Mouse (Mus musculus) forebrain, embryonic 13.5 days (tissue): Measurements from ENCODE around the gene Ppa1. TPM values are rescaled to one million over a fixed set of nuclear protein-coding genes. Genes with fewer than 3 reads are reported as not detected.
A peak's percentile ranks its signal among the peaks of the same experiment; 100 is the strongest.

Source experiments
- ATAC-seq: fragments of 200-750 bp; cut with Nextera tagmentation; 2 replicates; pipeline ENCODE4 v1.8.0; 2017
- H3K27ac ChIP-seq: fragments of 300-500 bp; sonication (generic); 2 replicates; pipeline ENCODE4 v1.5.1; 2015; ENCODE audit warnings: inconsistent platforms, mild to moderate bottlenecking, moderate library complexity
- H3K27me3 ChIP-seq: fragments of 300-500 bp; sonication (generic); 2 replicates; pipeline ENCODE4 v1.6.1; 2015; ENCODE audit warnings: mild to moderate bottlenecking, inconsistent platforms
- H3K36me3 ChIP-seq: fragments of 300-500 bp; sonication (generic); 2 replicates; pipeline ENCODE4 v1.6.1; 2015; ENCODE audit warnings: mild to moderate bottlenecking, inconsistent platforms; ENCODE audit not compliant: poor library complexity, severe bottlenecking
- H3K4me1 ChIP-seq: fragments of 300-500 bp; sonication (generic); 2 replicates; pipeline ENCODE4 v1.6.1; 2015; ENCODE audit warnings: inconsistent platforms
- H3K4me2 ChIP-seq: fragments of 300-500 bp; sonication (generic); 2 replicates; pipeline ENCODE4 v1.6.1; 2015; ENCODE audit warnings: inconsistent platforms, mild to moderate bottlenecking, moderate library complexity
- H3K4me3 ChIP-seq: fragments of 300-500 bp; sonication (generic); 2 replicates; pipeline ENCODE4 v1.5.1; 2015; ENCODE audit warnings: mild to moderate bottlenecking, inconsistent platforms
- H3K9ac ChIP-seq: fragments of 300-500 bp; sonication (generic); 2 replicates; pipeline ENCODE4 v1.6.1; 2015; ENCODE audit warnings: mild to moderate bottlenecking, inconsistent platforms
- H3K9me3 ChIP-seq: fragments of 300-500 bp; sonication (generic); replicated peaks from 2 replicates; pipeline ENCODE4 v1.6.1; 2016; ENCODE audit warnings: inconsistent platforms
- WGBS: fragments of 180-500 bp; shearing (Covaris S2); methylation state at CpG from one replicate; pipeline ENCODE4 v1.1.7; 2015; 5-methylcytosine and 5-hydroxymethylcytosine counted together
- polyA plus RNA-seq: library from polyadenylated mRNA; unstranded; fragments of >200 nt; fragmentation: Nextera tagmentation; extraction: Ambion mirVana; gene quantifications from 2 replicates; pipeline ENCODE4 v1.2.1, GENCODE M21; 2015

Gene Ppa1
- polyA plus RNA-seq, 1 experiment from 2014 or later: 287 TPM

- ATAC-seq: no peak
- Histone ChIP-seq H3K27me3 (no peaks in the 10 kb centered on the region), H3K27ac (no peak overlapping the region), H3K4me3 (no peak overlapping the region), H3K36me3 (peaks cover 52% of the 10 kb centered on the region), H3K4me2 (no peak overlapping the region), H3K9me3 (no peaks in the 10 kb centered on the region), H3K4me1 (peaks cover 5% of the 10 kb centered on the region), H3K9ac (no peak overlapping the region)
- WGBS: 89% methylated on average over 4 of the region's 4 CpGs
These were observed 5.8 kb downstream of the Ppa1 start for GRCm38 (mm10) chr10:61654105-61654504.

GRCm38 (mm10) chr10:61654691-61655090 lies 6.3 kb downstream of the Ppa1 start:
- no peak overlapping the region for H3K9ac ChIP-seq
- no peaks in the 10 kb centered on the region for H3K9me3 ChIP-seq
- H3K27ac ChIP-seq: no peak overlapping the region
- H3K4me3 ChIP-seq: no peak overlapping the region
- WGBS: 93% methylated on average over 7 of the region's 7 CpGs
- H3K4me2 ChIP-seq: no peak overlapping the region
- no peak for ATAC-seq
- peaks cover 58% of the 10 kb centered on the region for H3K36me3 ChIP-seq
- no peaks in the 10 kb centered on the region for H3K27me3 ChIP-seq
- no peaks in the 10 kb centered on the region for H3K4me1 ChIP-seq

GRCm38 (mm10) chr10:61655188-61655587 lies 6.8 kb downstream of the Ppa1 start:
- no peak for ATAC-seq
- no peaks in the 10 kb centered on the region for H3K9me3 ChIP-seq
- 95% methylated on average over 3 of the region's 3 CpGs for WGBS

GRCm38 (mm10) chr10:61656928-61657882 lies 8.9 kb downstream of the Ppa1 start:
- H3K9ac ChIP-seq: no peak overlapping the region
- ATAC-seq: no peak; the same call in 1 of the 2 replicates
- no peak overlapping the region for H3K4me3 ChIP-seq
- peaks cover 7% of the 10 kb centered on the region for H3K4me1 ChIP-seq
- no peaks in the 10 kb centered on the region for H3K9me3 ChIP-seq
- peaks cover 73% of the 10 kb centered on the region for H3K36me3 ChIP-seq
- H3K27me3 ChIP-seq: no peaks in the 10 kb centered on the region
- no peak overlapping the region for H3K27ac ChIP-seq
- H3K4me2 ChIP-seq: no peak overlapping the region
- WGBS: 92% methylated on average over 18 of the region's 18 CpGs

More at GRCm38 (mm10) chr10:61655188-61655587, 6.8 kb downstream of the Ppa1 start:
- H3K27ac ChIP-seq: no peak overlapping the region
- peaks cover 63% of the 10 kb centered on the region for H3K36me3 ChIP-seq
- no peaks in the 10 kb centered on the region for H3K4me1 ChIP-seq
- no peak overlapping the region for H3K4me3 ChIP-seq
- H3K27me3 ChIP-seq: no peaks in the 10 kb centered on the region
- no peak overlapping the region for H3K9ac ChIP-seq
- H3K4me2 ChIP-seq: no peak overlapping the region

- ATAC-seq: no peak; the same call in 1 of the 2 replicates
- H3K4me1 ChIP-seq: peaks cover 13% of the 10 kb centered on the region
- no peak overlapping the region for H3K4me3 ChIP-seq
- no peak overlapping the region for H3K4me2 ChIP-seq
- H3K9me3 ChIP-seq: no peaks in the 10 kb centered on the region
- no peak overlapping the region for H3K9ac ChIP-seq
- peaks cover 73% of the 10 kb centered on the region for H3K36me3 ChIP-seq
- no peaks in the 10 kb centered on the region for H3K27me3 ChIP-seq
- WGBS: 30% methylated on average over 4 of the region's 4 CpGs
- H3K27ac ChIP-seq: no peak overlapping the region
These were observed 9.6 kb downstream of the Ppa1 start for GRCm38 (mm10) chr10:61657985-61658384.

GRCm38 (mm10) chr10:61661887-61662286 lies 13.5 kb downstream of the Ppa1 start:
- no peak overlapping the region for H3K9ac ChIP-seq
- no peaks in the 10 kb centered on the region for H3K27me3 ChIP-seq
- H3K27ac ChIP-seq: peak overlapping the region; percentile 86
- no peak overlapping the region for H3K4me2 ChIP-seq
- WGBS: 75% methylated on average over 8 of the region's 8 CpGs
- H3K4me1 ChIP-seq: peaks cover 15% of the 10 kb centered on the region
- H3K9me3 ChIP-seq: no peaks in the 10 kb centered on the region
- peaks cover 78% of the 10 kb centered on the region for H3K36me3 ChIP-seq
- no peak overlapping the region for H3K4me3 ChIP-seq
- ATAC-seq: no peak; the same call in 1 of the 2 replicates

GRCm38 (mm10) chr10:61662391-61662988 lies 14.1 kb downstream of the Ppa1 start:
- no peak overlapping the region for H3K4me3 ChIP-seq
- ATAC-seq: peak; percentile 88
- H3K4me2 ChIP-seq: no peak overlapping the region
- H3K9me3 ChIP-seq: no peaks in the 10 kb centered on the region
- no peaks in the 10 kb centered on the region for H3K27me3 ChIP-seq
- peak overlapping the region; percentile 86 for H3K27ac ChIP-seq
- H3K9ac ChIP-seq: peak overlapping the region; percentile 27; the same call in 1 of the 2 replicates
- 43% methylated on average over 10 of the region's 10 CpGs for WGBS
- peaks cover 15% of the 10 kb centered on the region for H3K4me1 ChIP-seq
- peaks cover 80% of the 10 kb centered on the region for H3K36me3 ChIP-seq

GRCm38 (mm10) chr10:61665111-61665510 lies 16.8 kb downstream of the Ppa1 start:
- Histone ChIP-seq H3K9me3 (no peaks in the 10 kb centered on the region), H3K27me3 (no peaks in the 10 kb centered on the region), H3K4me1 (peaks cover 15% of the 10 kb centered on the region), H3K4me3 (no peak overlapping the region), H3K4me2 (no peak overlapping the region), H3K27ac (no peak overlapping the region), H3K36me3 (peaks cover 91% of the 10 kb centered on the region), H3K9ac (no peak overlapping the region)
- 97% methylated on average over 10 of the region's 10 CpGs for WGBS
- no peak for ATAC-seq

GRCm38 (mm10) chr10:61665651-61666050 lies 17.3 kb downstream of the Ppa1 start:
- Histone ChIP-seq H3K27ac (no peak overlapping the region), H3K4me3 (no peak overlapping the region), H3K9ac (no peak overlapping the region), H3K4me2 (no peak overlapping the region), H3K36me3 (peaks cover 92% of the 10 kb centered on the region), H3K4me1 (peaks cover 15% of the 10 kb centered on the region), H3K9me3 (no peaks in the 10 kb centered on the region), H3K27me3 (no peaks in the 10 kb centered on the region)
- WGBS: 99% methylated on average over 3 of the region's 3 CpGs
- no peak for ATAC-seq

GRCm38 (mm10) chr10:61669289-61669688 lies 20.9 kb downstream of the Ppa1 start:
- no peaks in the 10 kb centered on the region for H3K4me1 ChIP-seq
- H3K36me3 ChIP-seq: peaks cover 93% of the 10 kb centered on the region
- H3K27me3 ChIP-seq: no peaks in the 10 kb centered on the region
- 53% methylated on average over 7 of the region's 7 CpGs for WGBS
- no peak overlapping the region for H3K4me2 ChIP-seq
- no peak overlapping the region for H3K9ac ChIP-seq
- no peaks in the 10 kb centered on the region for H3K9me3 ChIP-seq
- ATAC-seq: no peak
- H3K27ac ChIP-seq: no peak overlapping the region
- no peak overlapping the region for H3K4me3 ChIP-seq

GRCm38 (mm10) chr10:61669896-61670295 lies 21.5 kb downstream of the Ppa1 start:
- Histone ChIP-seq H3K27ac (no peak overlapping the region), H3K4me1 (no peaks in the 10 kb centered on the region), H3K27me3 (no peaks in the 10 kb centered on the region), H3K9ac (no peak overlapping the region), H3K4me2 (no peak overlapping the region), H3K36me3 (peaks cover 93% of the 10 kb centered on the region), H3K9me3 (no peaks in the 10 kb centered on the region), H3K4me3 (no peak overlapping the region)
- ATAC-seq: no peak

GRCm38 (mm10) chr10:61670758-61671157 lies 22.4 kb downstream of the Ppa1 start:
- no peak for ATAC-seq

More at GRCm38 (mm10) chr10:61670758-61671157, 22.4 kb downstream of the Ppa1 start:
- no peak overlapping the region for H3K4me3 ChIP-seq
- no peak overlapping the region for H3K9ac ChIP-seq
- no peak overlapping the region for H3K27ac ChIP-seq
- WGBS: 94% methylated on average over 3 of the region's 3 CpGs
- H3K36me3 ChIP-seq: peaks cover 91% of the 10 kb centered on the region
- H3K4me1 ChIP-seq: no peaks in the 10 kb centered on the region
- H3K9me3 ChIP-seq: no peaks in the 10 kb centered on the region
- no peaks in the 10 kb centered on the region for H3K27me3 ChIP-seq
- no peak overlapping the region for H3K4me2 ChIP-seq
